Mouse (Mus musculus) G1E (cell line): ENCODE measurements around the gene Gpr137b.
"Not testable (repeated sequence)": the region's sequence is repeated elsewhere in the genome, so short reads cannot be mapped to it uniquely, and the experiment has no call there.

Source experiments
- CTCF ChIP-seq: IDR thresholded peaks from 2 replicates; pipeline ENCODE4 v1.5.1; 2012; ENCODE audit warnings: low read depth, low read length, inconsistent platforms, mixed read lengths
- GATA1 ChIP-seq: IDR thresholded peaks from 2 replicates; pipeline ENCODE4 v1.6.1; 2012; ENCODE audit warnings: borderline replicate concordance, low read length, inconsistent platforms, mixed read lengths
- GATA2 ChIP-seq: IDR thresholded peaks from 2 replicates; pipeline ENCODE4 v1.6.1; 2012; ENCODE audit warnings: low read depth, low read length, inconsistent platforms, borderline replicate concordance
- POLR2AphosphoS5 ChIP-seq: IDR thresholded peaks from 2 replicates; pipeline ENCODE4 v1.6.1; 2012; ENCODE audit warnings: low read depth, low read length, inconsistent platforms; ENCODE audit not compliant: insufficient replicate concordance
- TAL1 ChIP-seq: conservative IDR thresholded peaks from 2 replicates; pipeline ENCODE4 v1.6.1; 2012; ENCODE audit warnings: low read depth, low read length, inconsistent platforms, mixed read lengths

DNA sequence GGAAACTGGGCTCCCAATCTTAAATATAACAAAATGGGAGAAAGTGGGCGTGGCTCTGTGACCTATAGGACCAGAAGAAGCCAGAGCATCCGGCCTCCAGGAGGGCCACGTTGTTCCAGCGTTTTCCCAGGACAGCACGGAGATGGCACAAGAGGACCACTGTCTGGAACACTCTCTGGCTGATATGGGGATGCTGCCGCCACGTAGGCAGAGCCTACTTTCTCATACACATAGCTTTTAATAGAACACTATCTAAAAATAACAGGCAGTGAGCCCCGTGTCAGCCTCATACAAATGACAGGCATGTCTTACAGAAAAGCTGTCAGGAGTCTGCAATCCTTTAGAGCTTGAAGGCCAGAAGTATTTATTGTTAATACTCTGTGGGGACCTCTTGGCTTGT is 35.7 kb downstream of the Gpr137b start:
- TF ChIP-seq CTCF, POLR2AphosphoS5, GATA2, TAL1, GATA1: not testable (repeated sequence)
